In the genomic region with DNA sequence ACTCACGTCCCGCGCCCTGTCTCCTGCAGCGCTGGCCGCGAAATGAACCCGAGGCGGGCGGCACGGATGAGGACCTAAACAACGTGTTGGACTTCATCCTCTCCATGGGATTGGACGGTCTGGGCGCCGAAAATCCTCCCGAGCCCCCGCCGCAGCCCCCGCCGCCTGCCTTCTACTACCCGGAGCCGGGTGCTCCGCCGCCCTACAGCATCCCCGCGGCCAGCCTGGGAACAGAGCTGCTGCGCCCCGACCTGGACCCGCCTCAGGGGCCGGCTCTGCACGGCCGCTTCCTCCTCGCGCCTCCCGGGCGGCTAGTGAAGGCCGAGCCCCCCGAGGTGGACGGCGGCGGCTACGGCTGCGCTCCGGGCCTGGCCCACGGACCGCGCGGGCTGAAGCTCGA, we compare ENCODE assay signal across 8 mouse cellular contexts. TPM values are rescaled to one million over a fixed set of nuclear protein-coding genes. Genes with fewer than 3 reads are reported as not detected.
A peak's percentile ranks its signal among the peaks of the same experiment; 100 is the strongest.
DNase-seq lines count a peak whose midpoint lies in the region; ATAC-seq lines count a peak whose summit lies in the region.

No protein-coding gene starts in this region.

- peak overlapping the region; percentile 56 for H3K9ac ChIP-seq in liver, embryonic 16.5 days (ENCODE audit: low read depth, low read length)

- ATAC-seq in liver, embryonic 16.5 days (ENCODE audit: low read depth): peak; percentile 2; the same call in 1 of the 2 replicates

- WGBS in liver, embryonic 16.5 days (ENCODE audit: insufficient replicate concordance): 1% methylated on average over 40 of the region's 48 CpGs

- H3K27me3 ChIP-seq in liver, embryonic 16.5 days (ENCODE audit: control insufficient read depth, insufficient read depth, low read depth, low read length): peaks cover 35% of the 10 kb centered on the region

- peak; percentile 46 for DNase-seq in adrenal gland, postnatal 25 days
- DNase-seq in adrenal gland, adult (ENCODE audit: inconsistent age in 2 of 2, low spot score in 1 of 2): no peak
- peak; percentile 34 for DNase-seq in retina, embryonic 14.5 days (ENCODE audit: low spot score)
- DNase-seq in retina, postnatal 1 day: no peak
- DNase-seq in heart, postnatal 4 days: peak; percentile 56
- no peak for DNase-seq in right cerebral cortex, postnatal 14 days
- DNase-seq in right cerebral cortex, postnatal 36 days (ENCODE audit: low spot score in 2 of 2): no peak

- H3K4me3 ChIP-seq in liver, embryonic 16.5 days (ENCODE audit: low read depth, low read length): peak overlapping the region; percentile 63

- no peaks in the 10 kb centered on the region for H3K9me3 ChIP-seq in liver, embryonic 16.5 days (replicated peaks; ENCODE audit: control insufficient read depth, low read length)

- H3K4me1 ChIP-seq in liver, embryonic 16.5 days (ENCODE audit: control insufficient read depth, low read depth, low read length): peaks cover 13% of the 10 kb centered on the region

- H3K4me2 ChIP-seq in liver, embryonic 16.5 days (ENCODE audit: low read depth, low read length): peak overlapping the region; percentile 79

- no peaks in the 10 kb centered on the region for H3K36me3 ChIP-seq in liver, embryonic 16.5 days (ENCODE audit: control insufficient read depth, insufficient read depth)

- no peak overlapping the region; the same call in 1 of the 2 replicates for H3K27ac ChIP-seq in liver, embryonic 16.5 days (ENCODE audit: low read length)

RNA-seq across cellular contexts. Expression of a gene that starts 0.6 kb away (rescaled TPM):
- 37.5 and 38.2 TPM in 2 replicates for total RNA-seq in adrenal gland, postnatal 25 days (2021)
- 10 to 100 TPM; 65.3 to 68.2 TPM for total RNA-seq in heart, postnatal 4 days (2021)
- polyA plus RNA-seq in liver, embryonic 16.5 days (2015; fragmentation: Nextera tagmentation; extraction: Ambion mirVana): 1.8 and 2.0 TPM in 2 replicates

RNA-seq across cellular contexts. Expression of a gene that starts 14.3 kb away (rescaled TPM):
- 19.3 and 27.3 TPM in 2 replicates for total RNA-seq in adrenal gland, postnatal 25 days (2021)
- total RNA-seq in heart, postnatal 4 days (2021): 10 to 100 TPM; 34.9 to 36.3 TPM
- polyA plus RNA-seq in liver, embryonic 16.5 days (2015; fragmentation: Nextera tagmentation; extraction: Ambion mirVana): 5.8 and 6.0 TPM in 2 replicates

Comparison
In these comparisons a context has a peak if more than half of its experiments do, and no peak if none do; other contexts are left out.
1. DNase-seq: peak in adrenal gland, postnatal 25 days (single experiment), retina, embryonic 14.5 days (single experiment) and heart, postnatal 4 days (single experiment); none in adrenal gland, adult (0 of 2), retina, postnatal 1 day (single experiment), right cerebral cortex, postnatal 14 days (single experiment) and right cerebral cortex, postnatal 36 days (0 of 2).